Mouse (Mus musculus) heart, postnatal 25 days (tissue): Measurements from ENCODE around the gene Ankrd13b. TPM values are rescaled to one million over a fixed set of nuclear protein-coding genes. Genes with fewer than 3 reads are reported as not detected.

Source experiments
- DNase-seq: peaks from one replicate; pipeline ENCODE4 v3.0.0; 2022; ENCODE audit warnings: low spot score
- intact Hi-C: fragments of 180-260 bp; cut with DNase I; formaldehyde crosslinking; loops from one replicate; pipeline ENCODE4 v1.15.1; 2025
- total RNA-seq, 2 experiments: library from RNA; stranded (reverse); gene quantifications; 2 replicates each; pipeline ENCODE4 v1.2.3; 2021

Ankrd13b gene
- total RNA-seq, 2 experiments from 2014 or later = 10.7 to 11.7 TPM

GRCm38 (mm10) chr11:77467784-77468183, 21.7 kb downstream of the Ankrd13b start:
- intact Hi-C loops = loop anchor here (1.0 to 5.0 kb wide), 3 partner anchors 21 to 365 kb away; partner anchors contain the start of gene Ankrd13b
- peak; percentile 62 for DNase-seq

- DNase-seq = peak; percentile 58
- intact Hi-C loops = loop anchor here (2.0 to 5.0 kb wide), 2 partner anchors 22 to 365 kb away; partner anchors contain the start of gene Ankrd13b
These were observed 22.3 kb downstream of the Ankrd13b start for GRCm38 (mm10) chr11:77467157-77467556.

- no peak for DNase-seq
- intact Hi-C loops = loop anchor here (2.0 to 5.0 kb wide), 2 partner anchors 22 to 364 kb away; partner anchors contain the start of gene Ankrd13b
These were observed 22.9 kb downstream of the Ankrd13b start for GRCm38 (mm10) chr11:77466544-77466943.

GRCm38 (mm10) chr11:77465111-77465510, 24.4 kb downstream of the Ankrd13b start:
- DNase-seq = no peak
- intact Hi-C loops = loop anchor here (5.0 kb wide), 1 partner anchor 363 kb away; no protein-coding TSS in a partner anchor

- no peak for DNase-seq
These were observed 24.8 kb downstream of the Ankrd13b start for GRCm38 (mm10) chr11:77464684-77465083.

GRCm38 (mm10) chr11:77463786-77464185, 25.7 kb downstream of the Ankrd13b start:
- DNase-seq = no peak
- intact Hi-C loops = no loop called here

More at GRCm38 (mm10) chr11:77464684-77465083, 24.8 kb downstream of the Ankrd13b start:
- intact Hi-C loops = loop anchor here (5.0 kb wide), 1 partner anchor 362 kb away; no protein-coding TSS in a partner anchor

- intact Hi-C loops = no loop called here
- no peak for DNase-seq
These were observed 26.4 kb downstream of the Ankrd13b start for GRCm38 (mm10) chr11:77463101-77463445.

- DNase-seq = peak; percentile 65
- intact Hi-C loops = no loop called here
These were observed 27.0 kb downstream of the Ankrd13b start, which contains the start of gene Coro6 for GRCm38 (mm10) chr11:77462283-77463100. Coro6 (plus strand) TSS chr11:77462411.

GRCm38 (mm10) chr11:77461856-77462255, 27.6 kb downstream of the Ankrd13b start:
- no peak for DNase-seq
- intact Hi-C loops = no loop called here

- intact Hi-C loops = no loop called here
- DNase-seq = peak; percentile 49
These were observed 32.6 kb downstream of the Ankrd13b start for GRCm38 (mm10) chr11:77456866-77457265.

- intact Hi-C loops = no loop called here
- DNase-seq = no peak
These were observed 33.5 kb downstream of the Ankrd13b start for GRCm38 (mm10) chr11:77455770-77456510.

GRCm38 (mm10) chr11:77453388-77453787, 36.1 kb downstream of the Ankrd13b start:
- intact Hi-C loops = no loop called here
- DNase-seq = no peak

- intact Hi-C loops = no loop called here
- DNase-seq = no peak
These were observed 37.8 kb downstream of the Ankrd13b start for GRCm38 (mm10) chr11:77451670-77452069.

- intact Hi-C loops = loop anchor here (5.0 kb wide), 1 partner anchor 232 kb away; the partner anchor contains the start of gene Ssh2
These were observed 40.3 kb downstream of the Ankrd13b start for GRCm38 (mm10) chr11:77449224-77449623.

GRCm38 (mm10) chr11:77446628-77447041, 42.8 kb downstream of the Ankrd13b start:
- DNase-seq = peak; percentile 56
- intact Hi-C loops = loop anchor here (1.0 to 5.0 kb wide), 2 partner anchors 127 to 229 kb away; partner anchors contain the start of gene Ssh2

More at GRCm38 (mm10) chr11:77449224-77449623, 40.3 kb downstream of the Ankrd13b start:
- no peak for DNase-seq

- intact Hi-C loops = loop anchor here (2.0 to 5.0 kb wide), 2 partner anchors 96 to 228 kb away; partner anchors contain the start of gene Ssh2
- peak; percentile 60 for DNase-seq
These were observed 44.5 kb downstream of the Ankrd13b start for GRCm38 (mm10) chr11:77444939-77445338.

- intact Hi-C loops = no loop called here
- DNase-seq = peak; percentile 74
These were observed 47.0 kb downstream of the Ankrd13b start for GRCm38 (mm10) chr11:77442186-77443170.

- intact Hi-C loops = loop anchor here (2.0 kb wide), 2 partner anchors 16 to 68 kb away; no protein-coding TSS in a partner anchor
- no peak for DNase-seq
These were observed 48.5 kb downstream of the Ankrd13b start for GRCm38 (mm10) chr11:77441020-77441419.

GRCm38 (mm10) chr11:77440081-77440480, 49.4 kb downstream of the Ankrd13b start:
- intact Hi-C loops = loop anchor here (2.0 kb wide), 2 partner anchors 15 to 67 kb away; no protein-coding TSS in a partner anchor

More at GRCm38 (mm10) chr11:77440081-77440480, 49.4 kb downstream of the Ankrd13b start:
- DNase-seq = no peak
